Mouse (Mus musculus): ENCODE measurements around the gene Mrpl4. TPM values are rescaled to one million over a fixed set of nuclear protein-coding genes. Genes with fewer than 3 reads are reported as not detected.

The Mrpl4 gene
- polyA plus RNA-seq, 1 experiment from 2014 or later = 151 TPM

- Histone ChIP-seq H3K9me3 (ENCODE audit: control insufficient read depth, low read length) (no peaks in the 10 kb centered on the region), H3K4me1 (replicated peaks; ENCODE audit: control insufficient read depth, insufficient read depth, low read length) (peaks cover 23% of the 10 kb centered on the region), H3K27me3 (replicated peaks; ENCODE audit: control insufficient read depth, insufficient read depth, low read length) (peaks cover 29% of the 10 kb centered on the region), H3K4me2 (ENCODE audit: low read length) (no peak overlapping the region), H3K9ac (ENCODE audit: low read length) (no peak overlapping the region), H3K36me3 (ENCODE audit: control insufficient read depth, insufficient read depth, low read length) (no peaks in the 10 kb centered on the region), H3K27ac (ENCODE audit: low read depth) (no peak overlapping the region), H3K4me3 (ENCODE audit: low read depth, low read length) (no peak overlapping the region)
- no peak for ATAC-seq (replicated peaks; ENCODE audit: low FRiP score, low TSS enrichment, low read depth)
- WGBS = 48% methylated on average over 8 of the region's 8 CpGs
- DNase-seq (ENCODE audit: low spot score) = no peak
Measured at GRCm38 (mm10) chr9:21027774-21028290, 25.3 kb downstream of the Mrpl4 start.

- Histone ChIP-seq H3K27me3 (replicated peaks; ENCODE audit: control insufficient read depth, insufficient read depth, low read length) (peaks cover 37% of the 10 kb centered on the region), H3K4me2 (ENCODE audit: low read length) (no peak overlapping the region), H3K9me3 (ENCODE audit: control insufficient read depth, low read length) (no peaks in the 10 kb centered on the region), H3K36me3 (ENCODE audit: control insufficient read depth, insufficient read depth, low read length) (no peaks in the 10 kb centered on the region), H3K9ac (ENCODE audit: low read length) (no peak overlapping the region), H3K27ac (ENCODE audit: low read depth) (no peak overlapping the region), H3K4me3 (ENCODE audit: low read depth, low read length) (no peak overlapping the region), H3K4me1 (replicated peaks; ENCODE audit: control insufficient read depth, insufficient read depth, low read length) (peaks cover 28% of the 10 kb centered on the region)
- ATAC-seq (replicated peaks; ENCODE audit: low FRiP score, low TSS enrichment, low read depth) (no peak), DNase-seq (ENCODE audit: low spot score) (no peak)
- WGBS = 74% methylated on average over 6 of the region's 6 CpGs
Measured at GRCm38 (mm10) chr9:21028560-21029110, 26.1 kb downstream of the Mrpl4 start.

GRCm38 (mm10) chr9:21029291-21030054 lies 26.9 kb downstream of the Mrpl4 start, which contains the start of gene Icam4:
TSS of gene Icam4 (plus strand) at chr9:21029373.
- ATAC-seq (replicated peaks; ENCODE audit: low FRiP score, low TSS enrichment, low read depth) (peak; percentile 17; the same call in 1 of the 2 replicates), DNase-seq (ENCODE audit: low spot score) (peak; percentile 89)
- Histone ChIP-seq H3K4me2 (ENCODE audit: low read length) (peak within 1 kb of the TSS; percentile 98), H3K36me3 (ENCODE audit: control insufficient read depth, insufficient read depth, low read length) (no peaks in the 10 kb centered on the region), H3K9ac (ENCODE audit: low read length) (peak within 1 kb of the TSS; percentile 27; the same call in 1 of the 2 replicates), H3K27ac (ENCODE audit: low read depth) (no peak within 1 kb of the TSS), H3K9me3 (ENCODE audit: control insufficient read depth, low read length) (no peaks in the 10 kb centered on the region), H3K4me1 (replicated peaks; ENCODE audit: control insufficient read depth, insufficient read depth, low read length) (peaks cover 29% of the 10 kb centered on the region), H3K4me3 (ENCODE audit: low read depth, low read length) (peak within 1 kb of the TSS; percentile 27), H3K27me3 (replicated peaks; ENCODE audit: control insufficient read depth, insufficient read depth, low read length) (peaks cover 45% of the 10 kb centered on the region)
- WGBS = 3% methylated on average over 37 of the region's 37 CpGs

GRCm38 (mm10) chr9:21030055-21030600 lies 27.6 kb downstream of the Mrpl4 start:
- no peak overlapping the region for H3K9ac ChIP-seq (ENCODE audit: low read length)

GRCm38 (mm10) chr9:21030781-21031250 lies 28.3 kb downstream of the Mrpl4 start:
- no peak overlapping the region for H3K9ac ChIP-seq (ENCODE audit: low read length)
- WGBS = 2% methylated on average over 13 of the region's 13 CpGs
- DNase-seq (ENCODE audit: low spot score) = peak; percentile 80
- H3K27ac ChIP-seq (ENCODE audit: low read depth) = no peak overlapping the region
- peaks cover 35% of the 10 kb centered on the region for H3K4me1 ChIP-seq (replicated peaks; ENCODE audit: control insufficient read depth, insufficient read depth, low read length)
- ATAC-seq (replicated peaks; ENCODE audit: low FRiP score, low TSS enrichment, low read depth) = peak; percentile 47
- H3K36me3 ChIP-seq (ENCODE audit: control insufficient read depth, insufficient read depth, low read length) = no peaks in the 10 kb centered on the region
- peak overlapping the region; percentile 43 for H3K4me3 ChIP-seq (ENCODE audit: low read depth, low read length)
- peak overlapping the region; percentile 98 for H3K4me2 ChIP-seq (ENCODE audit: low read length)
- H3K9me3 ChIP-seq (ENCODE audit: control insufficient read depth, low read length) = no peaks in the 10 kb centered on the region
- peaks cover 59% of the 10 kb centered on the region for H3K27me3 ChIP-seq (replicated peaks; ENCODE audit: control insufficient read depth, insufficient read depth, low read length)

More at GRCm38 (mm10) chr9:21030055-21030600, 27.6 kb downstream of the Mrpl4 start:
- ATAC-seq (replicated peaks; ENCODE audit: low FRiP score, low TSS enrichment, low read depth) (no peak), DNase-seq (ENCODE audit: low spot score) (no peak)
- H3K27me3 ChIP-seq (replicated peaks; ENCODE audit: control insufficient read depth, insufficient read depth, low read length) = peaks cover 52% of the 10 kb centered on the region
- H3K4me1 ChIP-seq (replicated peaks; ENCODE audit: control insufficient read depth, insufficient read depth, low read length) = peaks cover 34% of the 10 kb centered on the region
- H3K27ac ChIP-seq (ENCODE audit: low read depth) = no peak overlapping the region
- H3K4me2 ChIP-seq (ENCODE audit: low read length) = peak overlapping the region; percentile 98
- H3K36me3 ChIP-seq (ENCODE audit: control insufficient read depth, insufficient read depth, low read length) = no peaks in the 10 kb centered on the region
- H3K4me3 ChIP-seq (ENCODE audit: low read depth, low read length) = peak overlapping the region; percentile 43; the same call in 1 of the 2 replicates
- 26% methylated on average over 22 of the region's 22 CpGs for WGBS
- no peaks in the 10 kb centered on the region for H3K9me3 ChIP-seq (ENCODE audit: control insufficient read depth, low read length)

- Histone ChIP-seq H3K9me3 (ENCODE audit: control insufficient read depth, low read length) (no peaks in the 10 kb centered on the region), H3K9ac (ENCODE audit: low read length) (no peak overlapping the region), H3K4me2 (ENCODE audit: low read length) (peak overlapping the region; percentile 98), H3K27ac (ENCODE audit: low read depth) (no peak overlapping the region), H3K27me3 (replicated peaks; ENCODE audit: control insufficient read depth, insufficient read depth, low read length) (peaks cover 64% of the 10 kb centered on the region), H3K36me3 (ENCODE audit: control insufficient read depth, insufficient read depth, low read length) (no peaks in the 10 kb centered on the region), H3K4me3 (ENCODE audit: low read depth, low read length) (peak overlapping the region; percentile 43), H3K4me1 (replicated peaks; ENCODE audit: control insufficient read depth, insufficient read depth, low read length) (peaks cover 35% of the 10 kb centered on the region)
- ATAC-seq (replicated peaks; ENCODE audit: low FRiP score, low TSS enrichment, low read depth) (peak; percentile 17), DNase-seq (ENCODE audit: low spot score) (peak; percentile 80)
- under 1% methylated on average over 35 of the region's 36 CpGs for WGBS
Measured at GRCm38 (mm10) chr9:21031251-21031895, 28.8 kb downstream of the Mrpl4 start.

- Histone ChIP-seq H3K9me3 (ENCODE audit: control insufficient read depth, low read length) (no peaks in the 10 kb centered on the region), H3K36me3 (ENCODE audit: control insufficient read depth, insufficient read depth, low read length) (no peaks in the 10 kb centered on the region), H3K4me2 (ENCODE audit: low read length) (peak within 1 kb of the TSS; percentile 98), H3K9ac (ENCODE audit: low read length) (peak within 1 kb of the TSS; percentile 22; the same call in 1 of the 2 replicates), H3K4me1 (replicated peaks; ENCODE audit: control insufficient read depth, insufficient read depth, low read length) (peaks cover 35% of the 10 kb centered on the region), H3K27me3 (replicated peaks; ENCODE audit: control insufficient read depth, insufficient read depth, low read length) (peaks cover 70% of the 10 kb centered on the region), H3K4me3 (ENCODE audit: low read depth, low read length) (peak within 1 kb of the TSS; percentile 48), H3K27ac (ENCODE audit: low read depth) (no peak within 1 kb of the TSS)
- DNase-seq (ENCODE audit: low spot score) = no peak
- 0% methylated on average over 35 of the region's 35 CpGs for WGBS
- no peak for ATAC-seq (replicated peaks; ENCODE audit: low FRiP score, low TSS enrichment, low read depth)
Measured at GRCm38 (mm10) chr9:21031896-21032351, 29.4 kb downstream of the Mrpl4 start, which contains the start of gene Icam5. TSS of gene Icam5 (plus strand) at chr9:21032073.

GRCm38 (mm10) chr9:21032491-21032890 lies 30.0 kb downstream of the Mrpl4 start:
- DNase-seq (ENCODE audit: low spot score) = no peak
- Histone ChIP-seq H3K27ac (ENCODE audit: low read depth) (no peak overlapping the region), H3K4me3 (ENCODE audit: low read depth, low read length) (peak overlapping the region; percentile 48), H3K9ac (ENCODE audit: low read length) (no peak overlapping the region), H3K27me3 (replicated peaks; ENCODE audit: control insufficient read depth, insufficient read depth, low read length) (peaks cover 75% of the 10 kb centered on the region), H3K36me3 (ENCODE audit: control insufficient read depth, insufficient read depth, low read length) (no peaks in the 10 kb centered on the region), H3K4me2 (ENCODE audit: low read length) (peak overlapping the region; percentile 98), H3K9me3 (ENCODE audit: control insufficient read depth, low read length) (no peaks in the 10 kb centered on the region), H3K4me1 (replicated peaks; ENCODE audit: control insufficient read depth, insufficient read depth, low read length) (peaks cover 38% of the 10 kb centered on the region)
- ATAC-seq (replicated peaks; ENCODE audit: low FRiP score, low TSS enrichment, low read depth) = no peak
- WGBS = 3% methylated on average over 7 of the region's 7 CpGs
